Mouse (Mus musculus): ENCODE results near the gene Fam216a.
"Not testable (repeated sequence)": the region's sequence is repeated elsewhere in the genome, so short reads cannot be mapped to it uniquely, and the experiment has no call there.

Fam216a gene

GRCm38 (mm10) chr5:122319474-122320204 is 52.5 kb downstream of the Fam216a start:
- DNase-seq: no peak

DNA sequence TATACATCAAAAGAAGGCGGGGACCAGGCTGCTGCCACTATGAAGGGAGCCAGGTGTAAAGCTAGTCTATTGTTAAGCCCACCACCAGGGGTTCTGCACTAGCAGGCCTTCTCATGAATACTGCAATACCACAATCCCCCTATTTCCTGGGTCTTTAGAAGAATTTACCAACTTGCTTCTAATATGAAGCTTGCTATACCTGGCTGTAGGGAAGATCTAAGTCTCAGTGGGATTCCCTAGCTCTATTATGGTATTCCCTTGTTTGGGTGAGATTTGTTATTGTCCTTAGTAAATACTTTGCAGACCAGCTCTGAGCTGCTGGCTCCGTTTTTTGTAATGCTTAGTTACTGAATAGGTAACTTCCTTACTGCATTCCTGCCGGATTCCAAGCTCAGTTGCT is 53.2 kb downstream of the Fam216a start:
- DNase-seq: not testable (repeated sequence)

- peak; percentile 66 for DNase-seq
These were observed 54.1 kb downstream of the Fam216a start for GRCm38 (mm10) chr5:122318100-122318499.

GRCm38 (mm10) chr5:122317329-122318045 is 54.7 kb downstream of the Fam216a start:
- peak; percentile 70 for DNase-seq

GRCm38 (mm10) chr5:122314966-122315667 is 57.0 kb downstream of the Fam216a start:
- DNase-seq: peak; percentile 65
